Mouse (Mus musculus): ENCODE measurements around the gene Dbt. TPM values are rescaled to one million over a fixed set of nuclear protein-coding genes. Genes with fewer than 3 reads are reported as not detected.
A peak's percentile ranks its signal among the peaks of the same experiment; 100 is the strongest.

The Dbt gene
- polyA plus RNA-seq (2015; fragmentation: Nextera tagmentation; extraction: Ambion mirVana): 12.9 and 13.5 TPM in 2 replicates

GRCm38 (mm10) chr3:116512904-116513716, at the start of gene Dbt:
Gene Dbt, plus strand, starts transcription at chr3:116513070.
- H3K4me2 ChIP-seq: peak within 1 kb of the TSS; percentile 81
- ATAC-seq (ENCODE audit: low FRiP score, low read depth): peak; percentile 94
- no peaks in the 10 kb centered on the region for H3K27me3 ChIP-seq
- peak within 1 kb of the TSS; percentile 74 for H3K27ac ChIP-seq (replicated peaks)
- H3K4me1 ChIP-seq (replicated peaks): peaks cover 13% of the 10 kb centered on the region
- H3K9me3 ChIP-seq: no peaks in the 10 kb centered on the region
- 1% methylated on average over 36 of the region's 36 CpGs for WGBS
- no peaks in the 10 kb centered on the region for H3K36me3 ChIP-seq
- peak within 1 kb of the TSS; percentile 64 for H3K9ac ChIP-seq
- peak within 1 kb of the TSS; percentile 76 for H3K4me3 ChIP-seq

- Histone ChIP-seq H3K9ac (no peak overlapping the region), H3K27me3 (no peaks in the 10 kb centered on the region), H3K4me2 (no peak overlapping the region), H3K4me3 (no peak overlapping the region), H3K36me3 (no peaks in the 10 kb centered on the region), H3K4me1 (replicated peaks) (no peaks in the 10 kb centered on the region), H3K9me3 (no peaks in the 10 kb centered on the region), H3K27ac (replicated peaks) (no peak overlapping the region)
- WGBS: 55% methylated on average over 2 of the region's 2 CpGs
- ATAC-seq (ENCODE audit: low FRiP score, low read depth): no peak
Measured at GRCm38 (mm10) chr3:116464318-116464717, 48.6 kb upstream of the Dbt start.

- ATAC-seq (ENCODE audit: low FRiP score, low read depth): no peak
- H3K36me3 ChIP-seq: no peaks in the 10 kb centered on the region
- H3K27me3 ChIP-seq: no peaks in the 10 kb centered on the region
- no peaks in the 10 kb centered on the region for H3K4me1 ChIP-seq (replicated peaks)
- H3K27ac ChIP-seq (replicated peaks): no peak overlapping the region
- no peak overlapping the region for H3K4me3 ChIP-seq
- 93% methylated on average over 12 of the region's 12 CpGs for WGBS
- H3K4me2 ChIP-seq: no peak overlapping the region
- no peaks in the 10 kb centered on the region for H3K9me3 ChIP-seq
- H3K9ac ChIP-seq: no peak overlapping the region
Measured at GRCm38 (mm10) chr3:116465709-116466108, 47.2 kb upstream of the Dbt start.

DNA sequence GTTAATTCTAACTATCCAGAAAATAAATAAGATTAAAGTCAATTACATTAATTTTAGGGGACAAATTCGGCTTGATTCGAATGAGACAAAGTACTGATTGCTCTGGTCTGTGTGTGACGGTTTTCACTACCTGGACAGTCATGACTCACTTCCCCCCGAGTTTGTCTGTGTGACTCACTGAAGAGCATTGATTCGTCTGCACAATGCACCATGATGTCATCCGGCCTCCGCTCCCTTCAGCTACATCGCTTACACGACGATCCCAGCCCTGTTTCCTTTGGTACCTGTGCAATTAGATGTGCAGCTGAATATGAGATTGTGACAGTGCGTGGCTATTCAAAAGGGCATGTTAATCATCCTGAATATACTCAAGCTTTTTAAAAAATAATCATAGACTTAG, 38.3 kb upstream of the Dbt start:
- Histone ChIP-seq H3K4me2 (no peak overlapping the region), H3K4me1 (replicated peaks) (no peaks in the 10 kb centered on the region), H3K27me3 (no peaks in the 10 kb centered on the region), H3K27ac (replicated peaks) (no peak overlapping the region), H3K36me3 (no peaks in the 10 kb centered on the region), H3K9ac (no peak overlapping the region), H3K9me3 (no peaks in the 10 kb centered on the region), H3K4me3 (no peak overlapping the region)
- no peak for ATAC-seq (ENCODE audit: low FRiP score, low read depth)
- WGBS: 78% methylated on average over 11 of the region's 11 CpGs

DNA sequence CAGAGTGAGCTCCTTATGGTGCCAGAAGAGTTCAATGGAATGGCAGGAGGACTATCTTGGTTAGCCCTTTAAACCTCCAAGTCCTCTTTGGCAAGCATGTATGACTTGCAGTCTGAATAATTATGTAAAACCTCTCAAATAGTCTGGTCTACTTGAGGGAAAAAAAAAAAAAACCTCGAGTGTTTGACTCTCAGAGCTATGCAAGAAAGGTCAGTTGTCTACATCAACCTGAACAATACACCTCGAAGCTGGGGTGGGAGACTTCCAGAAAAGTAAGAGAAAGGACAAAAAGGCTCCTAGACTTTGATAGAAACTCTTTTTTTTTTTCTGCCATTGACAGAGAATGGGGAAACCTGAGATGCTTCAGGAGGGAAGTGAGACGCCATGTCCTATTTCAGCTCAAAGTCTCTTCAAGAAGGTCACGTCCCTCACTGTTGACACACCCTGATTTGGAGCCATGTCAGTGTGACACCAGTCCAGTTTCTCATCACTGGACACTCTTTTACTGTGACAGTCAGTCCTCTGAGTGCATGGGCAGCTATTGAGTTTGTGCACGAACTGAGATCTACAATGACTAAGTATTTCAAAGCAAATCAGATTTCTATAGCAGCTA, 36.1 kb upstream of the Dbt start:
- 71% methylated on average over 5 of the region's 5 CpGs for WGBS
- no peak for ATAC-seq (ENCODE audit: low FRiP score, low read depth)
- H3K4me2 ChIP-seq: no peak overlapping the region

DNA sequence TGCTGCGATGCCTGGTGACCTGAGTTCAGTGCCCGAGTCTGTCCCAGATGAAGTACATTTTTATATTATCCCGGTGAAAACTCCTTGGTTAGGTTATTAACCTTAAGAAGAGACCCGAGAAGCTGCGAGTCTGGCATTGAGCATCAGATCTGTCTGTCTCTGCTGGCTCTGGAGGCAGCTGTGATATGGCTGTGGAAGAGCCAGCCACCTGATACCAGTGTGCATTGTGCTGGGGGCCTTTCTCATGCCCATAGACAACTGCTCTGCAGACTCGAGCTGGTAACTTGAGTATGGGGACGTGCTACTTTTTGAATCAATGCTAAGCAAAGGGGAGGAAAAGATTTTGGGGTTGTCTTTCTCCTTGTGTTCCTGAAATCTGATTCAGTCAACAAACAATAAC, 35.5 kb upstream of the Dbt start:
- Histone ChIP-seq H3K9ac (no peak overlapping the region), H3K9me3 (no peaks in the 10 kb centered on the region), H3K27me3 (no peaks in the 10 kb centered on the region), H3K4me3 (no peak overlapping the region), H3K27ac (replicated peaks) (no peak overlapping the region), H3K4me1 (replicated peaks) (no peaks in the 10 kb centered on the region), H3K36me3 (no peaks in the 10 kb centered on the region), H3K4me2 (no peak overlapping the region)
- ATAC-seq (ENCODE audit: low FRiP score, low read depth): no peak
- 87% methylated on average over 7 of the region's 7 CpGs for WGBS

More for the DNA sequence above, 36.1 kb upstream of the Dbt start:
- no peaks in the 10 kb centered on the region for H3K4me1 ChIP-seq (replicated peaks)
- H3K9ac ChIP-seq: no peak overlapping the region
- no peak overlapping the region for H3K4me3 ChIP-seq
- no peaks in the 10 kb centered on the region for H3K27me3 ChIP-seq
- no peak overlapping the region for H3K27ac ChIP-seq (replicated peaks)
- H3K36me3 ChIP-seq: no peaks in the 10 kb centered on the region
- H3K9me3 ChIP-seq: no peaks in the 10 kb centered on the region

DNA sequence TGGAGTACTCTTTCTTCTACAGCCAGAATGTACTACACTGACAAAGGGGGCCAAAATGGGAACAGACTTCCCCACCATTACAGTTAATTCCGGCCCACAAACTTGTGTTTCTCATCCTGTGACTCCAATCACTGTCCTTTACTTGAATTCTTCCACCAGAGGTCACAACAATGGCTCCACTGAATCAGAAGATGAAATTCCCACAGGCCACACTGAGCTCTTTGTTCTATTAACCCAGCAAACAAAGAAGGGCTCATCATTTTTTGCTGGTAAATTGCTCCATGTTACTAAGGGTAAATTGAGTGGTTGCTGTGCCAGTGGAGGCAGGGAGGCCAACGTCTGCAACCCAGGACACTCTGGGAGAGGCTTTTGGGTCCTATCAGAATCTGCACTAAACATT, 32.8 kb upstream of the Dbt start:
- H3K4me3 ChIP-seq: no peak overlapping the region
- no peak for ATAC-seq (ENCODE audit: low FRiP score, low read depth)
- H3K27ac ChIP-seq (replicated peaks): no peak overlapping the region
- no peak overlapping the region for H3K4me2 ChIP-seq
- H3K27me3 ChIP-seq: no peaks in the 10 kb centered on the region
- H3K36me3 ChIP-seq: no peaks in the 10 kb centered on the region
- no peaks in the 10 kb centered on the region for H3K4me1 ChIP-seq (replicated peaks)
- 15% methylated on average over 2 of the region's 2 CpGs for WGBS
- no peak overlapping the region for H3K9ac ChIP-seq
- H3K9me3 ChIP-seq: no peaks in the 10 kb centered on the region

DNA sequence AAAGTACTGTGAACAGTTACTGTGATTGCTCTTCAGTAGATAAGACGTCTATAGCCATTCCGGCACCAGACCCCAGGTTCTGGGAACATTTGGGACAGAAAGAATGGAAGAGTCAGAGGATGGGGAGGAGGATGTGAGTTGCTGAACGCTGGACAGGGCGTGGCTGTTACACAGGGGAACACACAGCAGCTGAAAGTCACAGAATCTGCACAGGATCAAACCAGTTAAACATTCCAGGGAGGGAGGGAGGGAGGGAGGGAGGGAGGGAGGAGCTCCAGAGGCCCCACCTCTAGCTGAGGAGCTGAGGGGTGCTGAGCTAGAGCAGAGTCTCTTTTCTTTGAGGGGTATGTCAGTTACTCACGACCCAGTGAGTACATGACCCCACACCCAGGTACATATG, 31.9 kb upstream of the Dbt start:
- ATAC-seq (ENCODE audit: low FRiP score, low read depth): no peak
- WGBS: 62% methylated on average over 5 of the region's 5 CpGs
- no peak overlapping the region for H3K27ac ChIP-seq (replicated peaks)
- no peak overlapping the region for H3K4me3 ChIP-seq
- H3K9ac ChIP-seq: no peak overlapping the region
- H3K4me2 ChIP-seq: no peak overlapping the region
- H3K36me3 ChIP-seq: no peaks in the 10 kb centered on the region
- H3K9me3 ChIP-seq: no peaks in the 10 kb centered on the region
- no peaks in the 10 kb centered on the region for H3K27me3 ChIP-seq
- H3K4me1 ChIP-seq (replicated peaks): no peaks in the 10 kb centered on the region

- H3K4me1 ChIP-seq (replicated peaks): no peaks in the 10 kb centered on the region
- no peaks in the 10 kb centered on the region for H3K9me3 ChIP-seq
- no peak overlapping the region for H3K27ac ChIP-seq (replicated peaks)
- H3K27me3 ChIP-seq: no peaks in the 10 kb centered on the region
- no peak for ATAC-seq (ENCODE audit: low FRiP score, low read depth)
- no peak overlapping the region for H3K4me3 ChIP-seq
- WGBS: 85% methylated on average over 3 of the region's 3 CpGs
- H3K36me3 ChIP-seq: peaks cover 10% of the 10 kb centered on the region
- H3K9ac ChIP-seq: no peak overlapping the region
- H3K4me2 ChIP-seq: no peak overlapping the region
Measured at GRCm38 (mm10) chr3:116482724-116483123, 30.1 kb upstream of the Dbt start.

DNA sequence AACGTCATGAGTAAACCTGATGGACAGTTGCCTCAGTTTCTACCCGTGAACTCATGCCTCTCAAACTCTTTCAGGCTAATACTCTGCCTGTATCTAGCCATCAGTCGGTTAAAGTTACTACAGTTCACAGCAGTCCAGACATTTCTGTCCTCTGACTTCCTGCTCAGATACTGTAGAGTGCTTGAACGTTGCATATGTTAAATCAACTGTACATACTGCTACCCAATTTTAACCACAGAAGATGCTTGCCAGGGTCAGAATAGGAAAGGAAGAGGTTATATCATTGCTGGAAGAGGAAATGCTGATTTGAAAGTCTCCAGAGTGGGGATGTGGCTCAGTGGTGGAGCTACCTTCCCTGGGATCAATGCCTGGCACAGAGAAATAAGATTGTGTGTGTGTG, 29.6 kb upstream of the Dbt start:
- WGBS: 89% methylated on average over 4 of the region's 4 CpGs

GRCm38 (mm10) chr3:116490920-116491319, 21.9 kb upstream of the Dbt start:
- no peak overlapping the region for H3K4me3 ChIP-seq
- H3K4me2 ChIP-seq: no peak overlapping the region
- H3K9me3 ChIP-seq: no peaks in the 10 kb centered on the region
- H3K36me3 ChIP-seq: peaks cover 81% of the 10 kb centered on the region
- no peak overlapping the region for H3K9ac ChIP-seq
- ATAC-seq (ENCODE audit: low FRiP score, low read depth): no peak
- H3K27ac ChIP-seq (replicated peaks): no peak overlapping the region
- H3K4me1 ChIP-seq (replicated peaks): no peaks in the 10 kb centered on the region
- H3K27me3 ChIP-seq: no peaks in the 10 kb centered on the region
- WGBS: 93% methylated on average over 5 of the region's 5 CpGs

More for the DNA sequence above, 29.6 kb upstream of the Dbt start:
- ATAC-seq (ENCODE audit: low FRiP score, low read depth): no peak
- no peak overlapping the region for H3K27ac ChIP-seq (replicated peaks)
- H3K4me2 ChIP-seq: no peak overlapping the region
- no peak overlapping the region for H3K9ac ChIP-seq
- H3K36me3 ChIP-seq: peaks cover 15% of the 10 kb centered on the region
- H3K27me3 ChIP-seq: no peaks in the 10 kb centered on the region
- H3K4me3 ChIP-seq: no peak overlapping the region
- H3K4me1 ChIP-seq (replicated peaks): no peaks in the 10 kb centered on the region
- H3K9me3 ChIP-seq: no peaks in the 10 kb centered on the region

DNA sequence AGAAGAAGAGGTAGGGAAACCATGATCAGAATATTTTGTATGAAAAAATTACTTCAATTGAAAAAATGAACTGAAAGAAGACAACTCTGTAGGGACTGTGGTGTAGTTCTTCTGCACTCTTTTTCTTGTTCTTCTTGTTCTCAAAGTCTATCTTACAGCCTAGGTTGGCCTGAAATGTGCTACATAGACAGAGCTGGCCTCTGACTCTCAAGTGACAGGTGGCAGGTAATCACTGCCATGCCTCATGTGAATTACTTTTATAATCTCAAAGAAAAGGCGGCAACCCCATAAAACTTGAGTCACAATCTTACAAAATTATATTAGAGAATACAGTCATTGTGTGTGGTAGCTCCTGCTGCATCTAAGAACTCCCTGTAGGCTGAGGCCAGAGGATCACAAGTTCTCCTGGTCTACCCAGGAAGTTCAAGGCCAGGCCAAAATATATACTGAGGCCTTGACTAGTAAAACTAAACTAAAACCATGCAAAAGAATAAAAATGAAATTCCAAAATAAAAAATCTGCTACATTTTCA, 20.9 kb upstream of the Dbt start:
- Histone ChIP-seq H3K27me3 (no peaks in the 10 kb centered on the region), H3K27ac (replicated peaks) (no peak overlapping the region), H3K36me3 (peaks cover 86% of the 10 kb centered on the region), H3K9me3 (no peaks in the 10 kb centered on the region), H3K4me2 (no peak overlapping the region), H3K4me1 (replicated peaks) (no peaks in the 10 kb centered on the region), H3K4me3 (no peak overlapping the region), H3K9ac (no peak overlapping the region)
- WGBS: 98% methylated on average over 1 of the region's 1 CpGs
- ATAC-seq (ENCODE audit: low FRiP score, low read depth): no peak
